ENCODE assay signal across 25 mouse cellular contexts in genomic region chr6:41769872-41770271, GRCm38 (mm10). TPM values are rescaled to one million over a fixed set of nuclear protein-coding genes. Genes with fewer than 3 reads are reported as not detected.
"Had no signal": no experiment of that assay in that cellular context is flagged by ENCODE, and none has a peak within 500 bp of the region (broad histone marks: within the 10 kb centered on the region; RNA-seq: fewer than 3 reads in every experiment).

No protein-coding gene starts in this region.

- ATAC-seq: forebrain, embryonic 13.5 days; forebrain, embryonic 14.5 days; forebrain, embryonic 15.5 days; forebrain, embryonic 16.5 days; forebrain, postnatal 0 days had no signal

- DNase-seq: cerebellum, adult 9-10 months; cerebellum, adult 9-11 months; cerebellum, postnatal 14 days; cerebellum, postnatal 25 days; cerebellum, postnatal 36 days; embryo, embryonic 11 days; forebrain, postnatal 0 days; gastrocnemius, adult 2 months; gastrocnemius, postnatal 10 days; gastrocnemius, postnatal 14 days; gastrocnemius, postnatal 25 days; gastrocnemius, postnatal 36 days; heart, adult 11 months; heart, adult 18-20 months; heart, adult 2 months had no signal

RNA-seq across cellular contexts. Expression of gene Olfr459, which starts 5.1 kb away (rescaled TPM):
- total RNA-seq: common myeloid progenitor, adult 5-6 weeks; forebrain, postnatal 0 days; gastrocnemius, adult 18-20 months; gastrocnemius, adult 2 months; gastrocnemius, adult 8-10 months; gastrocnemius, postnatal 10 days; gastrocnemius, postnatal 14 days; gastrocnemius, postnatal 25 days; gastrocnemius, postnatal 36 days; gastrocnemius, postnatal 4 days; granulocyte monocyte progenitor cell, adult 5-6 weeks; heart, adult 18-20 months; heart, adult 2 months; heart, adult 8-10 months had no signal
